Mouse (Mus musculus) c-Kit-positive CD71-positive TER-119-negative erythroid progenitor cells, embryonic 14.5 days (primary cell): Measurements from ENCODE around the gene Wdr24.

Experiments
- DNase-seq: peaks from one replicate; pipeline ENCODE4 v3.0.0-alpha.2; 2013; ENCODE audit warnings: low read depth

Wdr24 gene

DNA sequence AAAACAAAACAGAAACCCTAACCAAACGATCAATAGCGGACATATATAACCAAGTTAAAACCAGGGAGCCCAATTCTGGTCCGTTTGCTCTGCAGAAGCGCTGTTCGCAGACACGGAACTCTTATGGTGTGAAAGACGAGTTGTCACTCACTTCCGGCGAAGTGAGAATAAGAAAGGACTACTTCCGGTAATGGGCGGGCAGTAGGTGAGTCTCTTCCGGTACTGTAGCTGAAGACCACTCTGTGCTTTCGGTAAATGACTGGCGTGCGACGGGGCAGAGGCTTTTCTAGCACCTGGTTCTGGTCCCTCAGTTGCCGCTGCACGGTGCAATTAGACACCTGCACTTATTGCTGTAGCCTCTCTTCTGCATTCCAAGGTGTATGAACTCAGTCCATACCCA lies at the start of gene Wdr24:
Gene Wdr24, plus strand, starts transcription at position 176 of the 400 bp plus-strand sequence.
- DNase-seq, result peak; percentile 87

DNA sequence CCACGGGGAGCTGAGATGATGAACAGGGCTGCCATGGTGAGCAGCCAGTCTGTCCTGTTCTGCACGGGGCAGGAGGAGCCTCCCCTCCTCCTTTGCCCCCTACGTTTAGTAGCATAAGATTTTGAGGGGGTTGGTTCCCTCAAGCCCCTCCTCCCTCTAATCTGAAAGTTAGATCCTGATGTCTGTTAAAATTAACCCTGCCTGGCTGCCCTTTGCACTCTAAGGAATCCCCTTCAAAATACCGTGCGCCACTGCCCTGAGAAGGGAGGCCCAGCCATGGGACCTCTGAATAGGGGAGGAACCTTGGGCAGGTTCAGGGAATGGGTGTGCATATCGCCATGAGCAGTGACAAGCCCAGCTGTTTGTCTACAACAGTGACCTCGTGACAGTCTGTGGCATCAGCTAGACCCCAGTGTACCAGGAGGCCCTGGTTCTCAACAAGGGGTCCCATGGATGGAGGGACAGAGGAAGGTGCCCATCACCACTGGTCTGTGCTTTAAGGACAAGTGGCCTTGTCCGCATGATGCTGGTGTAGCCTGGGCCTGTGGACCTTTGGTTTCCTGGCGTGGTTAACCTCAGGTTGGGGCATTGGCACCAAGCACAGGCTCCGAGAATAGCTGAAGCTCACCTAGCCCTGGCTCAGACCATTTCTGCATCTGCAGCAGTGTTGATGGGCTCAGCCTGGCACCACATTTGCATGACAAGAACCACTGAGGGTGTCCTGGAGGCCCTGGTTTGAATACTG lies 47.9 kb upstream of the Wdr24 start:
- DNase-seq, result no peak

DNA sequence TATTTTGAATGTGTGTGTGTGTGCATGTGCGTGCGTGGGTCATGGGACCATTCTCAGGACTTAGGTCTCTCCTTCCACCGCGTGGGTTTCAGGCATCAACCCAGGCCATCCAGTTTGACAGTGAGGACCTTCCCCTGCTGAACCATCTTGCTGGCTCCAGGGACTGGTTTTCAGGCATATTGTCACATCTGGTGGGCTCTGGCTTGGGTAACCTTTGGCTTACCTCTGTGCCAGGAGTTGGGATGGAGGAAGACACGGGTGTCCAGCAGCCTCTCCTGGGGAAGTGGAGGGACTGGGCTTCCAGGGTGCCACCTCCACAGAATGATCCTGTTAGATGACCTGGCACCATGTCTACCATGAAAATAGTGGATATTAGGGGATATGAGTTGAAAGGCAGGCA lies 45.5 kb upstream of the Wdr24 start:
- no peak for DNase-seq

DNA sequence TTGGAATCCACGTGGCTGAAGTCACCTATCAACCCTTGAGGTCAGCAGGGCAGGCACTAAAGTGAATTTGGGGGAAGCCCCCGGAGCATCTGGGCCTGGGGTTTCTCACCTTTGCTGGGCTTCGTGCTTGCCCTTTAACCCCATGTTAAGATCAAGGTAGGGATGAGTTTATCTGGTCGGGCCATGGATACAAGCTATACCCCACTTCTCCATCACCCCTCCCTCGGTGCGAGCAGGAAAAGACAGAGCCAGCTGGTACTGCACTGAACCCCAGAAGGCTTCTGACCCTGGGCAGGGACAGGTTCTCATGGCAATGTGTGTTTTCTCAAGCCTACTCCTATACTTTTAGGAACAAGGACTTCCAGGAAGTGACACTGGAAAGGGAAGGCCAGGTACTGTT lies 42.1 kb upstream of the Wdr24 start:
- no peak for DNase-seq

DNA sequence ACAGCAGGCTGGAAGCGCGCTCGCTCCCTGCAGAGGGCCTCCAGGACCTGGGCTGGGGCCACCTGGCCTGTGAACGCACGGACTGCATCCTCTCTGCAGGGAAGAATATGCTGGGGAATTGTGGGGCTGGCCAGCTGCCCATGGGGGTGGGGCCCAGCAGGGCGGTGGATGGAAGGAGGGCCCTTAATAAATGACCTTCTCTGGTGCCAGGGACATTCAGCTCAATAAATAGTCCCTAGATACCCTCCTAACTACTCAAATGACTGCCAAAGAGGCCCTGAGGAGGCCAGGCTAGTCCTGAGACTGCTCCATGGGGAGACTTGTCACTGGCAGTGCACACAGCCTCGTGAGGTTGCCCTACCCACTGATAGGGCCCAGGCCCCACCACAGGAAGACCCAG lies 40.3 kb upstream of the Wdr24 start:
- no peak for DNase-seq

DNA sequence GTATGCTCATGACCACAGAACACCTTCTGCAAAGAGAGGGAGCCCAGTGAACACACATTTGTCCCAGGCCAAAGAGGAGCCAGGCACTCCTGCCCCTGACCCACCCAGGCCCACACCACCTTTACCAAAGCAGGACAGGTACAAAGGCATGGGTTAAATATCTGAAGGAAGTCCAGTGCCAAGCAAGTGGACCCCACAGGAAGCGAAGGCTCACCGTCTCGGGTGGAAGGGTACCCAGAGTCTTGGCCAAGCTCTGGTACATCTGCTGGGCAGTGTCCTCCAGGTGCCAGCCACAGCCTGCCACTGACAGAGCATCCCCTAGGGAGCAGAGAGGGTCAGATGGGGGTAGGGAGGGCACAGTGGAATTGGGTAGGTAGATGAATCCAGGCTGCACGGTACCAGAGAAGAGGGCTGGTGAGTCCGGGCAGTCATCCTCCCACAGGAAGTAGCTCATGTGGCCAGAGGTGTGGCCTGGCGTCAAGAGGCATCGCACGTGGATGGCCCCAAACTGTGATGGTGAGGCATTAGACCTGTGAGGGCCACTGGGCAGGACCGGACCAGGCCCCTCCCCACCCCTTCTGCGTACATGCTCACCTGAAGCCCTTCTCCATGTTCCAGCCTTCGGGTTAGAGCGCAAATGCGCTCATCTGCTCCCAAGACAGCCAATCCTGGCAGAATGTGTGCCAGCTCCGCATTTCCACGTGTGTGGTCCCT lies 39.4 kb upstream of the Wdr24 start:
- DNase-seq, result no peak

DNA sequence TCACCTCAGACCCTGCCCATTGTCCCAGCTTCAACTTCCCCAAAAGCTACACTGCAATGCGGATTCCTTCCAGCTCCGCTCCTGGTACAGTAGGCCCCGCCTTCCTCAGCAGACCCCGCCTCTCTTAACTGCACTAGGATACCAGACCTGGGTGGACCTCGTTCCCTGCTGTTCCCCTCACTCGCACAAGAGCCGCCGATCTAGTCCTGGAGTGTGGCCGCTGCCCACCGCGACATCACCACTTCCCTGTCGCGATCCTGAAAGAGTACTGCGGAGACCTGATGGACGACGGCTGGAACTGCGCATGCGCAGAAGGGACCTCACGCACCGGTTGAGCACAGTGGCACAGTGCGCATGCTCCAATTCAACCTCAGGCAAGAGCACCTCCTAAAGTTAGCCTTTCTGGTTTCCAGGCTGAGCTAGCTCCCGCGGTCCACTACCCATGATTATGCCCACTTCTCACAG lies 38.1 kb upstream of the Wdr24 start, which contains the start of gene Haghl:
Gene Haghl, minus strand, starts transcription at position 393 of the 465 bp plus-strand sequence.
- DNase-seq, result peak; percentile 94

DNA sequence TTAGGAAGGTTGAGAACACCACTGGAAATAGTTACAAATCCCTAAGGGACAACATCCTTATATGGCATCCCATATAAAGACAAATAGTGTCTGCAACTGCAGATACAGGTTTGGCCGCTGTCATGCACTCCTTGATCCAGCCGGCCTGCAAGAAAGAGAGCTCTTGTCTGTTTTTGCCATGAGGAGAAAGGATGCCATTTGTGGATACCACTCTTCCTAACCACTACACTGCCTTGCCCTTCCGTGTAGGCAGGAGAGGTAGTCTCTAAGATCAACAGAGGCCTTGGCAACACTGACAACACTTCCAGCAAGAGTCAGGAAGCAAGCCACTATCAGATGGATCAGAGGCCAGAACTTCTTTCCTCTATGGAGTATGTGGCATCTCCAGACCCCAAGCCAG lies 37.1 kb upstream of the Wdr24 start, which contains the start of gene Ccdc78:
Gene Ccdc78, plus strand, starts transcription at position 301 of the 400 bp plus-strand sequence.
- no peak for DNase-seq

DNA sequence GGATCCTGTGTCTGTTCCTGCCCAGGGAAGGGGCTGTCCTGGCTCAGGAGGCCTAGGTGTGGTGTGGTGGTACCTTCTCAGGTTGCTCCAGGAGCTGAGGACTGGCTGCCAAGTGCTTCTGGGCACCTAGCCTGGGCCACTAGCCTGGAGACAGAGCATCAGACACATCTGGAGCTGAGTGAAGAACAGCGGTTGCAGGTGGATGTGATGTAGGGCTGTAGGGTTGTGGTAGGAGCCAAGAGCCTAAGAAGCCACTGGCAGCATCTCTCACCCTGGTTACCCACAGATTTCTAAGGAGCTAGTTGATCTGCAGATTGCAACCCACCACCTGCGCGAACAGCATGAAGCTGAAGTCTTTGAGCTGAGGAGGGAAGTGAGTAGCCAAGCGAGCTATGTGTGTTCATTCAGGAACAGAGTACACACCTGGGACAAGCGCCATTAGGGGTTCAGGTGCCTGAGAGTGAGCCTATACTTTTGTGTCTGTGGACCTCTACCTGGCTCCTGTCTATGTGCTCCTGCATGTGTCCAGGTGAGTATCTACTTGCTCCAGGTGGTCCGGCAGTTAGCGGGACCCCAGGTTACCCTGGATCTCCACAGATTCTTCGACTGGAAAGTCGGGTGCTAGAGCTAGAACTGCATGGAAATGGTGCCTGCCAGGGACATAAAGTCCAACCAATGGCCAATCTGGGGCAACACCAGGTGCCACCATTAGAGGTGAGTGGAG lies 36.5 kb upstream of the Wdr24 start:
- no peak for DNase-seq

DNA sequence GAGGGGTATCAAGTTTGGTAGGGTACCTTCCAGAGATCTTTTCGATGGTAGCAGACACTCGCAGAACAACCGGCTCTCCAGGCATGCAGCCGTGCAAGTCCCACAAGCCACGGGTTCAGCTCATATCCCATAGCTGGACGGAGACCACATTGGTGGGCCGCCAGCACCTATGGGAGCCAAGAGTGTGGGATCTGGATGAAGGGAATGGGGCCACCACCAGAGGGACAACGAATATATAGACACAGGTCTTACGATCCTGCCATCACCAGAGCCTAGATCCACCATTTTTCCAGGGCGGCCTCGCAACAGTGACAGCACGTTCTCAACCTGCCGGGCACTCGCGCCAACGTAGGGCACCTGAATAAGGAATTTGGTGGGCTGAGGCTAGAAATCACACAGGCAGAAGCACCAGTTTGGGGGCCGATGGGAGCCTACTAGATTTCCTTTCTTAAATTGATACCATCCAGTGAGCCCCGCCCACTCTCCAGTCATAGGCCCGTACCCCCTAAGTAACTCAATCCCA lies 32.0 kb upstream of the Wdr24 start:
- no peak for DNase-seq

DNA sequence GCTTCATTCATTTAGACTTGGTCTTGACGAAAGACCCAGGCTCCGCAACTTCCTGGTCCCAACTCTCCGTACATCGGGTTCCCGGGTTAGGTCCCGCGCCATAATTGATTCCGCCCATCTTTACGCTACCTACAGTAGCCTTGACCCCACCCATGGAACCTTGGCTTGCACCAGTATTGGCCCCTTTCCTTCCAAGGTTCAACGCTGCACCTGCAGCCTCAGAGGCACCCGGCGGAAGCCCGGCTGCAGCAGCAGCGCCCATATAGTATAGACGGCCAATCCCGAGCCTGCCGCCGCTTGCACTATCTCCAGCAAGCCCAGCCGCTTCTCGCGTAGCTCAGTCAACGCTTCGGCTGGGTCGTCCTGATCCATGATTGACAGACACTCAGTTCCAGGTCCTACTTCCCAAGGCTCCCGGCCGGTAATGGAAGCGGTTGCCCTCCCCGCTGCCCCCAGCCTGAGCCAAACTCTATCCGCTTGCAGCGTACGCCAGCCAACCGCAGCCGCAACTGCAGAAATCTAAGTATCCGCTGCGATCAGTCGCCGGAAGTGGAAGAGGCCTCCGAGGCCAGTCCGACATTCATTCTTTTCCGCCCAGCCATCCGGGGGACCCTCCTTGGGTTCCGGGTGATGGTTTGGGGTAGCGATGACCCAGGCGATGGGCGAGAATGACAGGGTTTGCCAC lies 31.4 kb upstream of the Wdr24 start:
- peak; percentile 82 for DNase-seq

DNA sequence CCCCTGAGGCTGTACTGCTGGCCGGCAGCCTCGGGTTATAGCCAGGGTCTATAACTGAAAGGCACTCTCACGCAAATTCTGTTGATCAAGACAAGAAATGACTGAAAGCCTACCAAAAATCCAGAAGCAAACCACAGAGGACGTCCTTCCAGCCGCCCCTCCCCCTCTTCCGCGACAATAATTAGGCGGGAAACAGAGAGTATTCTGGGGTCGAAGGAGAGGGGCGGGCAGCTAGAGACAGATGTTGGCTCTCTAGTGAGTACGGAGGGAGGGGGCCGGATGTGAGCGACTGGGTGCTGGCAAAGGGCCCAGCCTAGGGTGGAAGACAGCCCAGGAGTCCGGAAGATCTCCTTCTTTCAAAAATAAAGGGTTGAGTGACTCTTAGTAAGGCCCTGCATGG lies 30.8 kb upstream of the Wdr24 start, which contains the start of gene Fam173a:
Gene Fam173a, minus strand, starts transcription at position 287 of the 400 bp plus-strand sequence.
- DNase-seq, result peak; percentile 46

DNA sequence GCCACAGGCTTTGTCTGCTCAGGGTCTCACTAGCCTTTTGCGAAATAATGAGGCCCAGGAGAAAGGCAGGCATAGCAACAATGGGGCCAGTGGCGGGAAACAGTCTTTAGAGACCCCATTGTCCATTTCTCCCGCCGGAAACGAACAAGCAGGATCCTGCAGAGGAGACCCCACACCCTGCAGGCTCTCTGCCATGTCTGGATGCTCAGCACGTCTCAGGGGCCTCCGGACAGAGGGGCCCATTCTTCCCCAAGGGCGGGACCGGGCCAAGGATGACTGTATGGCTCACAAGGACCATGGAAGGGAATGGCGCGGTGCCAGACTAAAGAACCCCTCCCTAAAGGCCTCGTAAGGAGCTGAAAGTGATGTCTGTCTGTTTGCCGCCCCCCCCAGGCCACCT lies 29.2 kb upstream of the Wdr24 start:
- DNase-seq, result no peak

DNA sequence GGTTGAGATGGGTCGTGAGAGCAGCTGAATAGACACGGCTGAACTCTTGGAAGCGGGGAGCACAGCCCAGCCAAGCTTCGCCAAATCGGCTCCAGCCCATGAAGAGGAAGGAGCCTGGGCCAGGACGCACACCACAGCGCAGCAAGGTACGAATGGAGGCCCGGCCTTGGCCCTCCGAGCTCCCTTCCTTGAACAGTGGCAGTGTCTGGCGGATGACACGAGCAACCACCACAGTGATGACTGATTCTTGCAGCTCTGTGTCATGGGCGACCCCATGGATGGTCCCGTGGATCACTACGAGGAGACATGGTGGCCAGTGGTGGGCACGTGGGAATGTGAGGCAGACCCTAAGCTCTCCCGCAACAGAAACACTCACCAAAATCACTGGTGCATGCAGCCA lies 28.4 kb upstream of the Wdr24 start:
- DNase-seq, result no peak

DNA sequence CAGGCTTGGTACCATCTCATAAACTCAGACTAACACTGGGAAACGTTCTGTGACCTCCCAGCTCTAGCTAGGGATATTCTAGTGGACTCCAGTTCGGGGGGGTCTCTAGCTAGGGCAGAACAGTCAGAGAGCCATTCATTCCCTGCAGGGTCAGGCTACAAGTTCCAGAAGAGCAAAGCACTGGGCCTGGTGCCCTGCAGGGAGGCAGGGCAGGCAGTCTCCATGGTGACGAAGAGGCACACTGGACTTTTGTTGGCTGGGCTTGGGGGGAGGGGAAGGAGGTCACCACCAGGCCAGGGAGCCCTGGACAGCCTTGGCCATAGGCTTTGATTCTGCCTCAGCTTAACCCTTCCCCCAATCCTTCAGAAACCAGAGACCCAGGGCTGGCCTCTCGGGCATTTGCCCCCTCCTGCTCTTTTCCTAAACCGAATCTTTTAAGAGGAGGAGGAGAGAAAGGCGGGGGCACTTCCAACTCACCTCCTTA lies 27.8 kb upstream of the Wdr24 start, which contains the start of gene AC134908.4:
Gene AC134908.4, minus strand, starts transcription at position 51 of the 484 bp plus-strand sequence.
- no peak for DNase-seq

DNA sequence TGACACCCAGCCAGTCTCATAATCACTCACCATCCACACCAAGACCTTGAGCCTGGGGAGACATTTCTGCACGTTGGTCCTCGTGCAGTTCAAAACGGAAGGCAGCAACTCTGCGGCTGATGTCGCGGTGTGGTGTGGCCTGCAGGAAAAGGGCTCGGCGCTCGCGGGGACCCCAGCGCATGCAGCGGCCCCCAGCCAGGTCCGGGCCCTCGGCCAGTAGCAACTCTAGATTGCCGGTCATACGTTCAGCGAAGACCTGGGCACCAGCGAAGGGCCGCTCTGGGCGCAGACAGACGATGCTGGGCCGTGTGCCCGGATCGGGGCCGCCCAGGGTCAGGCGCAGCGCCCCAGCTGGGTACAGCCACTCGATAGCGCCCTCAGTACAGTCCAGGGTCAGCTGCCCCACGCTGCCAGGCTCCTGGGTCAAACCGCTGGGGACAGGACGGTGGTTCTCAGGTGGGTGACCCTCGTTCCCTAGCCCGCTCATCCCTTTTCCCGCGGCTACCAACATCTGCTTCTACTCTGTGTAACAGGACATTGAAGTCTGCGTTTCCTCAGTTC lies 27.1 kb upstream of the Wdr24 start:
- no peak for DNase-seq

DNA sequence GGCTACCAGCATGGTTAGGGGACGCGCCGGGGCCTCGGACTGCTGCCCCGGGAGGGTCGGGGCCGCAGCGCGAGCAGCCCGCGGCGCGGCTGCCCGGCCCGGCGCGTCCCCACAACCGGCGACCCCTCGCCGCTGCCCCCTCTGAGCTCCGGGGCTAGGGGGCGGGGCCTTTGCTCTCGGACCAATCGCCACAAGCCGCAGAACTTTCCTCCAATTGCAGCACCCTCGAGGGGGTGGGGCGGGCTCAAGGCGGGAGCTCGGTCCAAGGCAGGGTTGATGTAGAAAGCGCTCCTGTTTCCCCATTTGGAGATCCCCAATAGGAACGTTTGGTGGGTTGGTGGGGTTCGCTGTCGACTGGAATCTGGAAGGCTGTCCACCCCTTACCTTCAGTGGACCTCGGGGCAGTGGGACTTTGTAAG lies 26.5 kb upstream of the Wdr24 start, which contains the start of gene Metrn:
Gene Metrn, minus strand, starts transcription at position 186 of the 419 bp plus-strand sequence.
- peak; percentile 77 for DNase-seq

DNA sequence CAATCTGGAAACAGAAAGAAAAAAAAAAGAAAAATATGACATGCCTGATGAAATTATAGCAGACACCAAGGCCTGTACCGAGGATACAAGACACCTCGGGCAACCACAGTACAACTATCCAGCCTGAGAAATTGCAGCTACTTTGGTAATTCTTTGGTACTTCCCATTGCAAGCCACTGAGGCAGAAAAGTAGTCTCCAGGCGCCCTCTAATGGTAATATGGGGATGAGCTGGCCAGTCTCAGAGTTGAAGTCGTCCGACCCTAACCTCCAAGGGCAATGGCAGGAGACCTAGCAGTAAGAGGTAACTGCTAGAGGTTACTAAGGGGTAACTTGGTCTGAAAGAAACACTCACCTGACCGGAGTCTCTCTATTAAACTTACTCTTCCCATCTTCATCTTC lies 22.4 kb upstream of the Wdr24 start:
- DNase-seq, result peak; percentile 73

DNA sequence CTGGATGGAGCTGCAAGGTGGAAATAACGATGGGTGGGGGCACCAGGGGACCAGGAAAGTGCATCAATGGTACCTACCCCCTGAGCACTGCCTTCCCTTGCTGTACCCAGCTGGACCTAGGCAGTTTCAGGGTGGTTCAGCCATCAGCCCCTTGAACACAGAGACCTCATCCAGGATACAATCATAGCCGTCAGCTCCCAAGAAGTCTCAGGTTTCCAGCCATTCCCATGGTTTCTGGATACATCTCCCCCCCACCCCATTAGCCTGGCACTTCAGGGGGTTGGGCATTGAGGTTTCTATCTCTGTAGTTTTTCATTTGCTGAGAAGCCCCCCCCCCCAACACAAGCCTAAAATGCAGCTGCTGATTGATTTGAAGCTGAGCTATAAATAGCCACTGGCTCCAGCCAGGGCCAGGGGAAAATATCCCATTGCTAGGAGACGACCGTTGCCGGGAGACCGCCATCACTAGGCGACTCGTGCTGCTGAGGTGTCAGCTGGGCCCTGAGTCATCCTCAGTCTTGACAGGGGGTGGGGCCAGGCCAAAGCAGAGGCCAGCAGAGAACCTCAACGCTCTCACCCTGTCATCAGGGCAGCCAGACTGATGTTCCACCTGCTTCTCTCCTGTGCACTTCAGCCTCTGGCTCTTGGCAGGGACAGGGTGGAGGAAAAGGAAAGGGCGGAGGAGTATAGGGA lies 20.5 kb upstream of the Wdr24 start:
- DNase-seq, result no peak

DNA sequence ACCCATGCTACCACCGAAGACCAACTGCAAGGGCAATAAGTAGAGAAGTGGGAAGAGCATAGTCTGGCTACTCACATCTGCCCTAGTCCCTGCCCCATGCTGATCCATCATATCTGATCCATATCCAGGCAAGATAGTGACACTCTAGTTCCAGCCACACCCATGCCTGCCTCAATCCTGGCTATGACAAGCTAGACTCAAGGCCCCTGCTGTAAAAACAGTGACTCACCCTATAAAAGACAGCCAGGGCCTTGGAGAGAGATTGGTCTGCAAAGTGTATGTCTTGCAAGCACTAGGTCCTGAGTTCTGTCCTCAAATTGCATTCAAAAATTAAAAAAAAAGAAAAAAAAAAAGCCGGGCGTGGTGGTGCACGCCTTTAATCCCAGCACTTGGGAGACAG lies 16.9 kb upstream of the Wdr24 start:
- DNase-seq, result no peak
